Mouse (Mus musculus): ENCODE data around the gene Gm47996.
"Not testable (repeated sequence)": the region's sequence is repeated elsewhere in the genome, so short reads cannot be mapped to it uniquely, and the experiment has no call there.

Gm47996 gene

GRCm38 (mm10) chr1:151208493-151208892, 1.4 kb upstream of the Gm47996 start:
- DNase-seq, result not testable (repeated sequence)

- DNase-seq, result not testable (repeated sequence)
These were observed 987 bp upstream of the Gm47996 start for GRCm38 (mm10) chr1:151208944-151209343.

GRCm38 (mm10) chr1:151211666-151212065, 1.7 kb downstream of the Gm47996 start:
- not testable (repeated sequence) for DNase-seq

- no peak for DNase-seq
These were observed 4.9 kb downstream of the Gm47996 start for GRCm38 (mm10) chr1:151214862-151215261.

- DNase-seq, result no peak
These were observed 6.1 kb downstream of the Gm47996 start for GRCm38 (mm10) chr1:151215985-151216384.

GRCm38 (mm10) chr1:151216417-151216816, 6.5 kb downstream of the Gm47996 start:
- no peak for DNase-seq

- DNase-seq, result no peak
These were observed 9.1 kb downstream of the Gm47996 start for GRCm38 (mm10) chr1:151219045-151219444.

- no peak for DNase-seq
These were observed 10.2 kb downstream of the Gm47996 start for GRCm38 (mm10) chr1:151220098-151220497.

GRCm38 (mm10) chr1:151222561-151223267, 12.8 kb downstream of the Gm47996 start:
- DNase-seq, result no peak

GRCm38 (mm10) chr1:151223377-151223776, 13.4 kb downstream of the Gm47996 start:
- no peak for DNase-seq

- no peak for DNase-seq
These were observed 14.6 kb downstream of the Gm47996 start for GRCm38 (mm10) chr1:151224536-151224935.

- no peak for DNase-seq
These were observed 17.6 kb downstream of the Gm47996 start for GRCm38 (mm10) chr1:151227506-151227905.

- no peak for DNase-seq
These were observed 18.5 kb downstream of the Gm47996 start for GRCm38 (mm10) chr1:151228320-151228989.

- no peak for DNase-seq
These were observed 22.4 kb downstream of the Gm47996 start for GRCm38 (mm10) chr1:151232346-151232745.

- no peak for DNase-seq
These were observed 23.8 kb downstream of the Gm47996 start for GRCm38 (mm10) chr1:151233756-151234155.

GRCm38 (mm10) chr1:151235574-151235973, 25.6 kb downstream of the Gm47996 start:
- DNase-seq, result no peak

- DNase-seq, result no peak
These were observed 26.4 kb downstream of the Gm47996 start for GRCm38 (mm10) chr1:151236141-151236930.

GRCm38 (mm10) chr1:151237780-151238179, 27.8 kb downstream of the Gm47996 start:
- no peak for DNase-seq

GRCm38 (mm10) chr1:151243332-151243731, 33.4 kb downstream of the Gm47996 start:
- DNase-seq, result no peak

GRCm38 (mm10) chr1:151244013-151244412, 34.1 kb downstream of the Gm47996 start:
- DNase-seq, result no peak

- no peak for DNase-seq
These were observed 34.8 kb downstream of the Gm47996 start for GRCm38 (mm10) chr1:151244761-151245160.

GRCm38 (mm10) chr1:151245165-151245564, 35.2 kb downstream of the Gm47996 start:
- DNase-seq, result no peak

- no peak for DNase-seq
These were observed 35.9 kb downstream of the Gm47996 start for GRCm38 (mm10) chr1:151245846-151246245.

- no peak for DNase-seq
These were observed 40.2 kb downstream of the Gm47996 start for GRCm38 (mm10) chr1:151250109-151250508.
